Mouse (Mus musculus) left cerebral cortex, adult 9 months (tissue): ENCODE measurements around the gene Rtn4ip1.

Experiments
- DNase-seq, 2 experiments: peaks; one replicate each; pipeline ENCODE4 v3.0.0; 2022; ENCODE audit warnings: low spot score in 2 of 2

Rtn4ip1 gene

GRCm38 (mm10) chr10:44002995-44003524 lies 101.5 kb downstream of the Rtn4ip1 start:
- no peak for DNase-seq

GRCm38 (mm10) chr10:44003551-44004151 lies 102.0 kb downstream of the Rtn4ip1 start:
- no peak for DNase-seq

GRCm38 (mm10) chr10:44004221-44004751 lies 102.7 kb downstream of the Rtn4ip1 start:
- DNase-seq, result no peak

GRCm38 (mm10) chr10:44005677-44006641 lies 104.4 kb downstream of the Rtn4ip1 start:
- no peak for DNase-seq
